Mouse (Mus musculus) lung, postnatal 36 days (tissue): ENCODE measurements around the gene Sult2b1.
A peak's percentile ranks its signal among the peaks of the same experiment; 100 is the strongest.

Source experiments
- DNase-seq: peaks from one replicate; pipeline ENCODE4 v3.0.0; 2022; ENCODE audit warnings: mixed read lengths

Gene Sult2b1

GRCm38 (mm10) chr7:45770427-45771082 lies 13.9 kb downstream of the Sult2b1 start:
- DNase-seq, result no peak

- no peak for DNase-seq
Measured at GRCm38 (mm10) chr7:45767500-45767899, 17.0 kb downstream of the Sult2b1 start.

- DNase-seq, result no peak
Measured at GRCm38 (mm10) chr7:45766764-45767163, 17.7 kb downstream of the Sult2b1 start.

- DNase-seq, result no peak
Measured at GRCm38 (mm10) chr7:45765995-45766394, 18.5 kb downstream of the Sult2b1 start.

- DNase-seq, result no peak
Measured at GRCm38 (mm10) chr7:45760151-45760550, 24.3 kb downstream of the Sult2b1 start.

- peak; percentile 75 for DNase-seq
Measured at GRCm38 (mm10) chr7:45759400-45759799, 25.1 kb downstream of the Sult2b1 start.

GRCm38 (mm10) chr7:45755703-45756102 lies 28.8 kb downstream of the Sult2b1 start:
- no peak for DNase-seq

- no peak for DNase-seq
Measured at GRCm38 (mm10) chr7:45750162-45750561, 34.3 kb downstream of the Sult2b1 start.

GRCm38 (mm10) chr7:45749401-45749800 lies 35.1 kb downstream of the Sult2b1 start:
- no peak for DNase-seq

GRCm38 (mm10) chr7:45748110-45748509 lies 36.4 kb downstream of the Sult2b1 start:
- DNase-seq, result no peak

GRCm38 (mm10) chr7:45747450-45747849 lies 37.0 kb downstream of the Sult2b1 start:
- no peak for DNase-seq

GRCm38 (mm10) chr7:45746518-45746917 lies 38.0 kb downstream of the Sult2b1 start:
- DNase-seq, result no peak

- DNase-seq, result peak; percentile 90
Measured at GRCm38 (mm10) chr7:45744387-45744786, 40.1 kb downstream of the Sult2b1 start.

- peak; percentile 41 for DNase-seq
Measured at GRCm38 (mm10) chr7:45742338-45742737, 42.1 kb downstream of the Sult2b1 start.

- DNase-seq, result peak; percentile 52
Measured at GRCm38 (mm10) chr7:45741777-45742176, 42.7 kb downstream of the Sult2b1 start.

- DNase-seq, result no peak
Measured at GRCm38 (mm10) chr7:45741308-45741707, 43.2 kb downstream of the Sult2b1 start.

GRCm38 (mm10) chr7:45739820-45740219 lies 44.6 kb downstream of the Sult2b1 start:
- DNase-seq, result no peak

- peak; percentile 91 for DNase-seq
Measured at GRCm38 (mm10) chr7:45739162-45739763, 45.2 kb downstream of the Sult2b1 start.

- no peak for DNase-seq
Measured at GRCm38 (mm10) chr7:45733477-45733876, 51.0 kb downstream of the Sult2b1 start.

GRCm38 (mm10) chr7:45730727-45731431 lies 53.6 kb downstream of the Sult2b1 start:
- peak; percentile 67 for DNase-seq

GRCm38 (mm10) chr7:45727625-45728024 lies 56.8 kb downstream of the Sult2b1 start:
- DNase-seq, result no peak

GRCm38 (mm10) chr7:45726419-45726818 lies 58.0 kb downstream of the Sult2b1 start:
- DNase-seq, result no peak

- DNase-seq, result no peak
Measured at GRCm38 (mm10) chr7:45725713-45726112, 58.8 kb downstream of the Sult2b1 start, which contains the start of gene Spaca4. Spaca4 (minus strand) TSS chr7:45725813.

- DNase-seq, result no peak
Measured at GRCm38 (mm10) chr7:45725151-45725550, 59.3 kb downstream of the Sult2b1 start.
